Mouse (Mus musculus) lung, embryonic 14.5 days (tissue): ENCODE measurements around the gene Hpd. TPM values are rescaled to one million over a fixed set of nuclear protein-coding genes. Genes with fewer than 3 reads are reported as not detected.

Experiments used
- ATAC-seq: fragments of 200-750 bp; cut with Nextera tagmentation; 2 replicates; pipeline ENCODE4 v1.8.0; 2017; ENCODE audit warnings: mild to moderate bottlenecking, moderate TSS enrichment, moderate library complexity; ENCODE audit not compliant: insufficient read depth
- DNase-seq: peaks from one replicate; pipeline ENCODE4 v3.0.0-alpha.2; 2015
- H3K27ac ChIP-seq: fragments of 300-500 bp; sonication (generic); 2 replicates; pipeline ENCODE4 v1.5.1; 2014; ENCODE audit warnings: low read depth, mild to moderate bottlenecking, moderate library complexity
- H3K27me3 ChIP-seq: fragments of 300-500 bp; sonication (generic); 2 replicates; pipeline ENCODE4 v1.6.1; 2014; ENCODE audit warnings: low read length, control low read depth; ENCODE audit not compliant: insufficient read depth
- H3K36me3 ChIP-seq: fragments of 300-500 bp; sonication (generic); 2 replicates; pipeline ENCODE4 v1.6.1; 2014; ENCODE audit warnings: control low read depth; ENCODE audit not compliant: insufficient read depth
- H3K4me1 ChIP-seq: fragments of 300-500 bp; sonication (generic); 2 replicates; pipeline ENCODE4 v1.6.1; 2014; ENCODE audit warnings: antibody characterized with exemption, control low read depth; ENCODE audit not compliant: insufficient read depth
- H3K4me2 ChIP-seq: fragments of 300-500 bp; sonication (generic); 2 replicates; pipeline ENCODE4 v1.6.1; 2014; ENCODE audit warnings: mild to moderate bottlenecking
- H3K4me3 ChIP-seq: fragments of 300-500 bp; sonication (generic); 2 replicates; pipeline ENCODE4 v1.5.1; 2014; ENCODE audit warnings: low read depth, low read length
- H3K9ac ChIP-seq: fragments of 300-500 bp; sonication (generic); 2 replicates; pipeline ENCODE4 v1.6.1; 2014
- H3K9me3 ChIP-seq: fragments of 300-500 bp; sonication (generic); 2 replicates; pipeline ENCODE4 v1.6.1; 2016; ENCODE audit warnings: low read depth, low read length, control low read depth
- CTCF ChIP-seq: IDR thresholded peaks from 2 replicates; pipeline ENCODE4 v1.5.1; 2016; ENCODE audit warnings: antibody characterized with exemption, low read depth
- whole genome bisulfite sequencing: fragments of 180-500 bp; shearing (Covaris S2); extraction: QIAGEN DNeasy Blood & Tissue Kit; methylation state at CpG from one replicate; pipeline ENCODE4 v1.1.7; 2014; 5-methylcytosine and 5-hydroxymethylcytosine counted together
- polyA plus RNA-seq: library from polyadenylated mRNA; unstranded; fragments of >200 nt; fragmentation: Nextera tagmentation; extraction: Ambion mirVana; gene quantifications from 2 replicates; pipeline ENCODE4 v1.2.1, GENCODE M21; 2014

Gene Hpd
- polyA plus RNA-seq, 1 experiment from 2014 or later = not detected

GRCm38 (mm10) chr5:123125105-123125504 is 57.4 kb downstream of the Hpd start:
- 72% methylated on average over 6 of the region's 6 CpGs for WGBS
- H3K4me3 ChIP-seq = no peak overlapping the region
- H3K4me1 ChIP-seq = no peaks in the 10 kb centered on the region

GRCm38 (mm10) chr5:123122181-123122580 is 60.3 kb downstream of the Hpd start:
- Histone ChIP-seq H3K4me3 (no peak overlapping the region), H3K36me3 (peaks cover 16% of the 10 kb centered on the region; the same call in 1 of the 2 replicates), H3K4me1 (no peaks in the 10 kb centered on the region), H3K4me2 (no peak overlapping the region), H3K27me3 (no peaks in the 10 kb centered on the region), H3K27ac (no peak overlapping the region), H3K9me3 (no peaks in the 10 kb centered on the region), H3K9ac (no peak overlapping the region)
- WGBS = 88% methylated on average over 4 of the region's 4 CpGs
- peak; percentile 56 for TF ChIP-seq CTCF
- DNase-seq = peak; percentile 28
- no peak for ATAC-seq

More at GRCm38 (mm10) chr5:123125105-123125504, 57.4 kb downstream of the Hpd start:
- Histone ChIP-seq H3K9ac (no peak overlapping the region), H3K9me3 (no peaks in the 10 kb centered on the region), H3K27me3 (no peaks in the 10 kb centered on the region), H3K4me2 (no peak overlapping the region), H3K36me3 (peaks cover 23% of the 10 kb centered on the region; the same call in 1 of the 2 replicates), H3K27ac (no peak overlapping the region)
- DNase-seq = no peak
- ATAC-seq = no peak
- TF ChIP-seq CTCF = no peak

Other genes with a start within 250 kb of the Hpd start
- gene Kdm2b, start 192.9 kb downstream of the Hpd start, polyA plus RNA-seq = 38.5 and 46.7 TPM in 2 replicates
- gene Orai1, start 167.7 kb downstream of the Hpd start, polyA plus RNA-seq = 16.8 and 18.2 TPM in 2 replicates
- gene Morn3, start 135.7 kb downstream of the Hpd start, polyA plus RNA-seq = 0.72 TPM in 1 of 2 replicates, not detected in the other
- gene Tmem120b, start 114.3 kb downstream of the Hpd start, polyA plus RNA-seq = 8.2 and 10.0 TPM in 2 replicates
- gene Rhof, start 50.0 kb downstream of the Hpd start, polyA plus RNA-seq = 2.4 and 2.5 TPM in 2 replicates
- gene Setd1b, start 40.5 kb downstream of the Hpd start, polyA plus RNA-seq = 11.5 and 12.1 TPM in 2 replicates
- gene Psmd9, start 13.3 kb downstream of the Hpd start, polyA plus RNA-seq = 70.9 and 81.7 TPM in 2 replicates
- gene Wdr66, start 69.4 kb upstream of the Hpd start, polyA plus RNA-seq = 0.57 and 0.78 TPM in 2 replicates
- 24.9 and 25.0 TPM in 2 replicates for gene Bcl7a, start 161.1 kb upstream of the Hpd start, polyA plus RNA-seq
- 27.3 and 27.7 TPM in 2 replicates for gene Mlxip, start 212.1 kb upstream of the Hpd start, polyA plus RNA-seq